Mouse (Mus musculus): ENCODE data around the gene Sugp1. TPM values are rescaled to one million over a fixed set of nuclear protein-coding genes. Genes with fewer than 3 reads are reported as not detected.
A peak's percentile ranks its signal among the peaks of the same experiment; 100 is the strongest.
"Not testable (repeated sequence)": the region's sequence is repeated elsewhere in the genome, so short reads cannot be mapped to it uniquely, and the experiment has no call there.

Sugp1 gene
- polyA plus RNA-seq (2015; fragmentation: Nextera tagmentation; extraction: Ambion mirVana) = 25.4 and 31.5 TPM in 2 replicates

DNA sequence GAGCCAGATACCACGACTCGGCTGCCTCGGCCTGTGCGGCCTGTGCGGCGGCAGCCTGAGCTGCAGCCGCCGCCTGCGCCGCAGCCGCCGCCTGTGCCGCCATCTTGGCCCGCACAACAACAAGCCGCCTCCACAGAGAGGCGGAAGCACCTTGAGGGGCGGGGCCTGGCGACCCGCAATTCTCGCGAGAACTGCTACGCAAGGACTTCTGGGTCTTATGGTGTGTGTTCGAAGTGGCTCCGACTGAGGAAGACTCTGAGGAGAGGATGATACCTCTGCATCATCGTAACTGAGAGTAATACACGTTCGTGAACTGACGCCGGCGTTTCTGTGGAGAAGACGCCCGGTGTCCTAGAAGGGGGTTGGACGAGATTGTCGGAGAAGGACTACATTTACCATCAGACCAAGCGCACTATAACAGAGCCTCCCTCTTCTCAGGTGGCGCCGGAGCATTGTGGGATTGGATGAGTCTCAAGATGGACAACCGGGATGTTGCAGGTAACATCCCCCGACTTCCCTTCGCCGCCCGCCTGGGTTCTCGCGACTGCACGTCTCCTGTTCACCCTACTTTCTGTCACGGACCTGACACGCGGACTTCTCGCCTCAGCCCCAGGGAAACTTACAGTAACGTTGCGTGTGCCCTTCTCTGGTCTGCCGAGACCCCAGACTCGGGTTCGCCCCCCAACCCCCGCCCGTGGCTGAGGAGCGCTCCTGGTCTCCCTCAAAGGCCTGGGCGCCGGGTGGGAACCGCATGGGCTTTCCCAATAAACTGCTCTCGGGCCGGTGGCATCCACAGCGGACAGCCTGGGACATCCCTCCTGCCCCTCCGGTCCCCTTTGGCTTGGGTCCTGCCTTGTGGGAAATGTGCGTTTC, at the start of gene Sugp1, which contains the start of gene Mau2:
Gene Sugp1, plus strand, starts transcription at position 231 of the 873 bp plus-strand sequence.
Gene Mau2, minus strand, starts transcription at position 152 of the 873 bp plus-strand sequence.
- ATAC-seq (replicated peaks; ENCODE audit: insufficient number of reproducible peaks, insufficient read depth, low FRiP score, low read depth) = peak; percentile 93
- under 1% methylated on average over 65 of the region's 65 CpGs for WGBS
- H3K4me3 ChIP-seq = peak within 1 kb of the TSS; percentile 93

DNA sequence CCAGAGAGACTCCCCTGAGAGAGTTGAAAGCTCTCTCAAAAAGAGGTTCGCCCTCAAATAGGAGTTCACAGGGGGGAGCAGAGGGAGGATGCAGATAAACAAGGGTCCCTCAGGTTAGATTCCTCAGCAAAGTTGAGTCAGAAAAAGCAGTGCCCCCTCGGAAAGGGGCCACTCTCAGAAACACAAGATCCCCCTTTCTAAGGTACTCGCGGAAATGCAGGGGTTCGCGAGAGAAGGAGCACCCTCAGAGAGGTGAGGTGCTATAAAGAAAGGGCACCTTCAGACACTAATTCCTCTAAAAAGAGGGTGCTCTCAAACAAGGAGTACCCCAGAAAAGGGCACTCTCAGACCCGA, 47.2 kb upstream of the Sugp1 start:
- under 1% methylated on average over 7 of the region's 7 CpGs for WGBS
- Histone ChIP-seq H3K27ac (peak overlapping the region; percentile 88), H3K9me3 (replicated peaks) (no peaks in the 10 kb centered on the region), H3K27me3 (no peaks in the 10 kb centered on the region), H3K4me1 (replicated peaks) (peaks cover 25% of the 10 kb centered on the region), H3K36me3 (no peaks in the 10 kb centered on the region), H3K4me3 (peak overlapping the region; percentile 91), H3K4me2 (peak overlapping the region; percentile 82), H3K9ac (peak overlapping the region; percentile 84)
- no peak for ATAC-seq (replicated peaks; ENCODE audit: insufficient number of reproducible peaks, insufficient read depth, low FRiP score, low read depth)

More for the DNA sequence above, at the start of gene Sugp1, which contains the start of gene Mau2:
- Histone ChIP-seq H3K27me3 (no peaks in the 10 kb centered on the region), H3K4me1 (replicated peaks) (peaks cover 38% of the 10 kb centered on the region), H3K9me3 (replicated peaks) (no peaks in the 10 kb centered on the region), H3K27ac (peak within 1 kb of the TSS; percentile 77), H3K4me2 (peak within 1 kb of the TSS; percentile 84), H3K9ac (peak within 1 kb of the TSS; percentile 94), H3K36me3 (no peaks in the 10 kb centered on the region)

DNA sequence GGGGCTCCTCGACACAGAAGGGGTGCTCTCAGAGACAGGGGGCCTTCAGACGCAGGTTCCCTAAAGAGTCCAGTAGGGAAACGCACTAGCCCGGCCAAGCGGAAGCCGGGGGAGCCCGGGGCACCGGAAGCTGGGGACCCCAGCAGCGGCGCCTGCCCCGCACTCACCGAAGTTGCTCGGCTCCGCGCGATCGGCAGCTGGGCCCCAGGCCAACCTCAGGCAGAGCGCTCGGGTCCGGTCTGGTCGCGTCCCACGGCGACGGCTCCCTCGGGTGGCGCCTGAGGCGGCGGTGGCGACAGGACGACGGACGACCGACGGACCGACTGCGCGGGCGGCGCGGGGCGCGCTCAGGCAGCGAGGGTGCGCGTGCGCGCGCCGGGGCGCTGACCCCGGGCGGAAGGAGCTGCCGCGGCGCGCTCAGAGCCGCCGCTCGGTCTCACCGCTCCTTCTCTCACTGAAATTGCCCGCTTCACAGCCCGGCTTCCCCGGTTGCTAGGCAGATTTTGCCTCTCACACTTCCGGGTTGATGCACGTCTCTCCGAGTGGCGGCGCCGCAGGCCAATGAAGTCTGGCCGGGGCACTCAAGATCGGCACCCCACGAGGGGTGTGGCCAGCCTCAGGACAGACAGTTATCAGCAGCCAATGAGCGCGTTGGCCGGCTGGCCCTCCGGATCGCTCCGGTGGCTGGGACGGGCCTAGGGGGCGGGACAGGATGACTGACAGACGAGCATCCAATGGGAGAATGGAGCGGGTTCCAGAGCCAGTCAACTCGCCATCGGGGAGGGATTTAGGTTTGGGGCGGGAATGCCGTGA, 46.6 kb upstream of the Sugp1 start, which contains the start of gene Gatad2a:
Gene Gatad2a, minus strand, starts transcription at position 609 of the 813 bp plus-strand sequence.
- Histone ChIP-seq H3K27me3 (no peaks in the 10 kb centered on the region), H3K36me3 (no peaks in the 10 kb centered on the region), H3K9ac (peak within 1 kb of the TSS; percentile 84), H3K4me3 (peak within 1 kb of the TSS; percentile 91), H3K4me2 (peak within 1 kb of the TSS; percentile 87), H3K9me3 (replicated peaks) (no peaks in the 10 kb centered on the region), H3K4me1 (replicated peaks) (peaks cover 28% of the 10 kb centered on the region), H3K27ac (peak within 1 kb of the TSS; percentile 95)
- ATAC-seq (replicated peaks; ENCODE audit: insufficient number of reproducible peaks, insufficient read depth, low FRiP score, low read depth) = peak; percentile 99
- WGBS = under 1% methylated on average over 87 of the region's 87 CpGs

DNA sequence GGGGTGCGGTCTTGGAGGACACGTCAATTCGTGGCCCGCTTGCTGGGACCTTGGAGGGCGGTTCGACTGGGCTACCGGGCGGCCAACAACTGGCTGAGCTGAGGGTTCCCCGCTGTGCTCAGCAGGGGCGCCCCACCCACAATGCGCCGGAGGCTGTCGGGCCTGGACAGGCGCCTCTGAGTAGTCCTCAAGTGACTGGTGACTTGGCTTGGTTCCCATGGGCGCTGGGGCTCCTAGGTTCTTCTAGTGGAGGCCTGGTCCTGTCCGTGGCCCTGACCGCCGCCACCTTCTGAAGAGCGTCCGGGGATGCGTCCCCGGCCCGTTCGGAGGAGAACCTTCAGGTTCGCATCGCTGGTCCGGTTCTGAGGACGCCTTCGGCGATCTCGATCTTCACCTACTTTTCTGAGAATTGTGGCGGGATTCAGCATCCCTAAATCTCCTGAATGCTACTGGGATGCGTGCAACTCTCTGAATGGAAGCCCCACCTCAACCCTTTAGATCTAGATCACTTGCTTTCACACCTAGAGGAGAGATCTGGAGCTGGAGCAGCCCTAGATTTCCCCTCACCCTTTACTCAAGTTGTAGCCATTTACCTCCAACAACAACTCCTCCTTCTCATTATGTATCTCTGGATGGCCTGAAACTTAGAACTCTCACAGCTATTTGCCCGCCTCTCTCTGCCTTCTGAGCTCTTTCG, 45.9 kb upstream of the Sugp1 start:
- Histone ChIP-seq H3K27me3 (no peaks in the 10 kb centered on the region), H3K4me3 (peak overlapping the region; percentile 91), H3K4me2 (peak overlapping the region; percentile 87), H3K27ac (peak overlapping the region; percentile 95), H3K9me3 (replicated peaks) (no peaks in the 10 kb centered on the region), H3K4me1 (replicated peaks) (peaks cover 35% of the 10 kb centered on the region), H3K36me3 (no peaks in the 10 kb centered on the region), H3K9ac (peak overlapping the region; percentile 76)
- 2% methylated on average over 35 of the region's 35 CpGs for WGBS
- no peak for ATAC-seq (replicated peaks; ENCODE audit: insufficient number of reproducible peaks, insufficient read depth, low FRiP score, low read depth)

DNA sequence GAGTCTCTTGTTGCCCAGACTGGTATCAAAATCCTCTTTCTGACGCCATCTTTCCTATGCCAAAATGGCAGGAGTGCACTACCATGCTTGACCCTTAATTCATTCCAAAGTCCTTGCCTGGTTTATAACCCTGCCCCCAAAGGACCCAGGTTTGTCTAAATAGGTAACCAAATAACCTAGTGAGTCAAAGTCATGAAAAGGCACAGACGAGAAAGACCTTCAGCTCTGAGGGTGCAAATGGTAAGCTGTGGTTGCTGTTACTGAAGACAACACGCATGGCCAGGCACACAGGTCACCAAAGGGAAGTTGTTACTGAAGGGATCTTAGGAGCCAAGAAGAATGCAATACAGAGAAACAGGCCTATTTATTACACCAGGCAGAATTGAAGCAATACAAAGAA, 43.9 kb upstream of the Sugp1 start:
- no peak for ATAC-seq (replicated peaks; ENCODE audit: insufficient number of reproducible peaks, insufficient read depth, low FRiP score, low read depth)
- 87% methylated on average over 3 of the region's 3 CpGs for WGBS
- no peak overlapping the region for H3K4me2 ChIP-seq

DNA sequence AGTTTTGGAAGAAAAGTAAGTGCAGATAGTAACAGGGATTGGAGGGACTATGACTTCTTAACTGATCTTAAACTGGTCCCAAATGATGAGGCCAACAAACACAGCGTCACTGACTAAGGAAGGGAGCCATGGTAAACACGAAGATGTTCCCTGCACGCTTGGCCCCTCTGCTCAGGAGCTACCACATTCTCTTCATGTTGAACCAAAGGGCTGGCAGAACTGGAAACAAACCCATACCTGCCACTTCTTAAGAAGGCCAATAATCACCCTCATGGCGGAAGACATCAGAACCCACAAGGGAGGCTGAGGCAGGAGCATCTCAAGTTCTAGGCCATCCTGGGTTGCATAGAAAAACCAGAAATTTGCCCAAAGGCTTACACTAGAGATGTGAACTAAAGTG, 43.4 kb upstream of the Sugp1 start:
- Histone ChIP-seq H3K4me3 (no peak overlapping the region), H3K27ac (no peak overlapping the region), H3K4me2 (no peak overlapping the region), H3K9me3 (replicated peaks) (no peaks in the 10 kb centered on the region), H3K36me3 (no peaks in the 10 kb centered on the region), H3K9ac (no peak overlapping the region), H3K4me1 (replicated peaks) (peaks cover 35% of the 10 kb centered on the region), H3K27me3 (no peaks in the 10 kb centered on the region)
- ATAC-seq (replicated peaks; ENCODE audit: insufficient number of reproducible peaks, insufficient read depth, low FRiP score, low read depth) = no peak
- WGBS = 89% methylated on average over 4 of the region's 4 CpGs

More for the DNA sequence above, 43.9 kb upstream of the Sugp1 start:
- H3K36me3 ChIP-seq = no peaks in the 10 kb centered on the region
- H3K4me3 ChIP-seq = no peak overlapping the region
- no peaks in the 10 kb centered on the region for H3K27me3 ChIP-seq
- no peak overlapping the region for H3K27ac ChIP-seq
- H3K9me3 ChIP-seq (replicated peaks) = no peaks in the 10 kb centered on the region
- peaks cover 35% of the 10 kb centered on the region for H3K4me1 ChIP-seq (replicated peaks)
- H3K9ac ChIP-seq = no peak overlapping the region

DNA sequence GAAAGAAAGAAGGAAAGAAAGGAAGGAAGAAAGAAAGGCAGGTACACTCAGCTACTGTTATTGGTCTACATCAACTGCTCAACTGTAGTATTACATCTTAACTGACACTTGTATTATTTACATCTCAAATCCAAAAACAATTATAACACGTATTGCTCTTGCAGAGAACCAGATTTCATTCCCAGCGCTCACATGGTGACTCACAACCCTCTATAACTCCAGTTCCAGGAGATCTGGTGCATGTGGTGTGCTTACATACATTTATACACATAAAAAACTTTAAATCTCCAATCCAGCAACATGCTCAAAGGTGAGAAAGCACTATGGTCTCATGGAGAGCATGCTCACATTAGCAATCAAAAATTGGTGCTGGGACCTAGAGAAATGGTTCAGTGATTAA, 42.4 kb upstream of the Sugp1 start:
- H3K4me1 ChIP-seq (replicated peaks) = peaks cover 27% of the 10 kb centered on the region
- no peaks in the 10 kb centered on the region for H3K9me3 ChIP-seq (replicated peaks)
- H3K4me2 ChIP-seq = no peak overlapping the region
- H3K27ac ChIP-seq = no peak overlapping the region
- no peak overlapping the region for H3K4me3 ChIP-seq
- ATAC-seq (replicated peaks; ENCODE audit: insufficient number of reproducible peaks, insufficient read depth, low FRiP score, low read depth) = no peak
- no peaks in the 10 kb centered on the region for H3K27me3 ChIP-seq
- WGBS = 88% methylated on average over 2 of the region's 2 CpGs
- H3K36me3 ChIP-seq = no peaks in the 10 kb centered on the region
- H3K9ac ChIP-seq = no peak overlapping the region

DNA sequence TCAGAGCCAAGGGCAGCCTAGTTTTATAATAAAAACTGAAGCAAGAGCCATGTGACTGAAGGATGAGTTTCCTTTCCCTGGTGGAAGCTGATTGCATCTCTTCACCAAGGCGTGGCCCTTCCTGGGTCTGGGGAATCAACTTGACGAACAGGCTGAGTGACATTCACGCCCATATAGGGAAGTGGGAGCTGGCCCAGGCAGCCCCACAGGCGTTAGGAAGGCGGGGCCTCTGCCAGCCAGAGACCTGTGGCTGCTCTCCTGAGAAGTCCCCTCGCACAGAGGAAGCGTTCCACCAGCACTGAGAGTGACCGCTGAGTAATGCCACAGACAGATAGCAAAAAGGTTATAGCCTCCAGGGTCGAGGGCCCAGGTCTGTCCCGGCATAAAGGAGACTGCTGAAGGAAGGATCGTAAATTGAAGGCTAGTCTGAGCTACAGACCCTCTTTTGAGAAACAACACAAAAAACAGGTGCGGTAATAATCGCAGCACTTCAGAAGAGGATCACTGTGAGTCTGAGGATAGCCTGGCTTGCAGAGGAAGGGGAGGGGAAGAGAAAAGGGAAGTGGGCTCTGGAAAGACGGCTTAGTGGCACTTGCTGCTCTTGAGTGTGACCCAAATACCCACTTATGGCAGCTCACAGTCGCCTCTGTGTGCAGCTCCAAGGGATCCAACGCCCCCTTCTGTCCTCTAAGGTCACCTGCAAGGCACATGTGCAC, 41.3 kb upstream of the Sugp1 start:
- ATAC-seq (replicated peaks; ENCODE audit: insufficient number of reproducible peaks, insufficient read depth, low FRiP score, low read depth) = peak; percentile 73
- peak overlapping the region; percentile 61 for H3K4me2 ChIP-seq
- WGBS = 1% methylated on average over 16 of the region's 16 CpGs
- peaks cover 26% of the 10 kb centered on the region for H3K4me1 ChIP-seq (replicated peaks)
- no peaks in the 10 kb centered on the region for H3K9me3 ChIP-seq (replicated peaks)
- no peaks in the 10 kb centered on the region for H3K36me3 ChIP-seq
- peak overlapping the region; percentile 35 for H3K9ac ChIP-seq
- peak overlapping the region; percentile 40 for H3K4me3 ChIP-seq
- peak overlapping the region; percentile 90 for H3K27ac ChIP-seq
- no peaks in the 10 kb centered on the region for H3K27me3 ChIP-seq

DNA sequence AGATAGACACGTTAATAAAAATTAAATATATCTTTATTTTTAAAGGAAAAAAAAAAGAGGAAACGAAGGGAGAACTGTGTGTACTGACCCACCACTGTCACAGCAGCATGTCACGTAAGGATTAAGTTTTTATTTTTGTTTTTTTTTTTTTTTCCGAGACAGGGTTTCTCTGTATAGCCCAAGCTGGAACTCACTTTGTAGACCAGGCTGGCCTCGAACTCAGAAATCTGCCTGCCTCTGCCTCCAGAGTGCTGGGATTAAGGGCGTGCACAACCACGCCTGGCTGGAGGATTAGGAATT, 40.8 kb upstream of the Sugp1 start:
- Histone ChIP-seq H3K4me1 (replicated peaks) (peaks cover 25% of the 10 kb centered on the region), H3K4me2 (peak overlapping the region; percentile 61), H3K4me3 (peak overlapping the region; percentile 40), H3K27ac (peak overlapping the region; percentile 90)
- not testable (repeated sequence) for H3K9ac ChIP-seq; H3K27me3 ChIP-seq; H3K36me3 ChIP-seq; ATAC-seq (replicated peaks; ENCODE audit: insufficient number of reproducible peaks, insufficient read depth, low FRiP score, low read depth); H3K9me3 ChIP-seq (replicated peaks)
- whole genome bisulfite sequencing = 36% methylated on average over 7 of the region's 7 CpGs

DNA sequence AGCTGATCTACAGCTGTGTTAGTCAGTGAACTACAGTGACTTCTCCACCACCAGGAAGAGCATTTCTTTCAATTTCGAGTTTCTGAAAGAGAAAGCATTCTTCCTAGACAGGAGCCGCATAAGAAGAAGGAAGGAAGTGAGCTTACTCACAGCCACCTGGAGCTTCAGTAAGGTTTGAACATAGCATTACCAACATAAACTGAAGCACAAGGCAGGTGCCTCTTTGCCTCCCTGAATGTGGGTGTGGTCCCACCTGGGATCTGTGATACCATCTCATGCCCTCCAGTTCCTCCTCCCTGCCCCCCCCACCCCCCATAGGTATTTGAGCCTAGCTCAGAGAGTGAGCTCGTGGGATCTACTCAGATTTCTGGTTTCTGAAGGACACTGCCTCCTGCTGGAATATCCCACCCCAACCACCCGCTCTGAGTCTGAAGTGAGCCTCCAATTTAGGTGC, 39.4 kb upstream of the Sugp1 start:
- Histone ChIP-seq H3K4me1 (replicated peaks) (peaks cover 21% of the 10 kb centered on the region), H3K36me3 (no peaks in the 10 kb centered on the region), H3K4me3 (no peak overlapping the region), H3K9me3 (replicated peaks) (no peaks in the 10 kb centered on the region), H3K27me3 (no peaks in the 10 kb centered on the region), H3K27ac (no peak overlapping the region), H3K9ac (no peak overlapping the region), H3K4me2 (no peak overlapping the region)
- ATAC-seq (replicated peaks; ENCODE audit: insufficient number of reproducible peaks, insufficient read depth, low FRiP score, low read depth) = no peak
- 52% methylated on average over 4 of the region's 4 CpGs for WGBS

All from heart, embryonic 15.5 days (tissue).